Mouse (Mus musculus) heart, adult 8-10 months (tissue): ENCODE measurements at regions not wholly inside any gene's neighbourhood (a gene's known extent, or its start where the extent isn't known, plus 50 kb on each side); places are given as distances from the start of the nearest gene placed in this dataset.
"Not testable (repeated sequence)": the region's sequence is repeated elsewhere in the genome, so short reads cannot be mapped to it uniquely, and the experiment has no call there.

Experiments
- DNase-seq: peaks from one replicate; pipeline ENCODE4 v3.0.0; 2022; ENCODE audit warnings: low spot score

DNA sequence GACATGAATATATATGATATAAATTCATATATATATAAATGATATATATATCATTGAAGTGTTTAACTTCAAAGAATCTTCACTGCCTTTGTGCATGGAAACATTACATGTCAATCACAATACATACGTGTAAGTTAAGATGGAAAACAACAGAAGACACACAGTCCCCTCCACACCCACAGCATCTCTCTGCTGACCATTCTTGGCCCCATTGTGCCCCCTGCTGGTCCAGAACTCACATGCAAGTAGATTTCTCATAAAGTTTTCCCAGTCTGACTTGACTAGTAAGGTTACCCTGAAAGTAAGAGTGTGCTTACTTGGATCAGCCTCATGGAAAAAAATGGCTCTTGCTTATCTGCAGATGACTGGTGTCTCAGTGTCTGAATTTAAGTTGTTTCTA is 926.3 kb upstream of the Zfp386 start:
- DNase-seq, result no peak

DNA sequence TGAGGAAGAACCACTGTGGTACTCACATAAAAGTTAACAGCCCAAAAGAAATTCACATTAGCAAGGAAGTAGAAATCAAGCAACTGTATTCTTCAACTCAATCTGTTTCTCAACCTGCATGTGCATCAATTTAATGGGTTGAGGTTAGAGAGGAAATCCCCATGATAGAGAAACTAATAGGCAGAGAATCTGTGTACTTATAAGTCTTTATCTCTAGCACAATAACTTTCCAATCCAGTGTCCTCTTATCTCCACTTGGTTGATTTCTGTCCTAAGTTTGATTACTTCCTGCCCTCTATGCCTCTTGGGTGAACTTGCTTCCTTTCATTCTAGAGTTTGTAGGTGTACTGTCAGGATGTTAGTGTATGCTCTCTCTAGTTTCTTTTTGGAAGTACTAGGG is 925.6 kb upstream of the Zfp386 start:
- DNase-seq, result no peak

DNA sequence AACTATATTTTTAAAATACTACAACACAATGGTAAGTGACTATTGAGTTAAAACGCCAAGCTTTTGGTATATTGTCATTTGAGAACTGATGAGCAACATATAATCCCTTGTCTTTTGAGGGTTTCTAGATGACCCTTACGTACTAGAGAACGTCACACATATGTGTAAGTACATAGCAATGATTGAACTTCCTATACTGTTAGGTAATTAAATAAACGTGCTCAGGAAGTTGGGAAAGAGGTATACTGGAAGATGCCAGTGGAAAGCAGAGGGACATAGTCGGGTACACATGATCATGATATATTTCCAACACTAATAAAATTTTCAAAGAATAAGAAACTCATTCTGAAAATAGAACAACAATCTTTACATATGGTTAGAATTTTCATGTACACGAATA is 914.6 kb upstream of the Zfp386 start:
- DNase-seq, result not testable (repeated sequence)

DNA sequence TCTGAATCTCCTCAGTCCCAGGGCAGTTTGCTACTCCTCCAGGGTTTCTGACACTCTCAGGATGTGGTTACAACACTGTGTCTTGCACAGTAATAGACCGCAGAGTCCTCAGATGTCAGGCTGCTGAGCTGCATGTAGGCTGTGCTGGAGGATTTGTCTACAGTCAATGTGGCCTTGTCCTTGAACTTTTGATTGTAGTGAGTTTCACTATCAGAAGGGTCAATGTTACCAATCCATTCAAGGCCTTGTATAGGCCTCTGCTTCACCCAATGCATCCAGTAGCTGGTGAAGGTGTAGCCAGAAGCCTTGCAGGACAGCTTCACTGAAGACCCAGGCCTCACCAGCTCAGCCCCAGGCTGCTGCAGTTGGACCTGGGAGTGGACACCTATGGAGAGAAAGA is 902.1 kb upstream of the Zfp386 start:
- DNase-seq, result not testable (repeated sequence)

DNA sequence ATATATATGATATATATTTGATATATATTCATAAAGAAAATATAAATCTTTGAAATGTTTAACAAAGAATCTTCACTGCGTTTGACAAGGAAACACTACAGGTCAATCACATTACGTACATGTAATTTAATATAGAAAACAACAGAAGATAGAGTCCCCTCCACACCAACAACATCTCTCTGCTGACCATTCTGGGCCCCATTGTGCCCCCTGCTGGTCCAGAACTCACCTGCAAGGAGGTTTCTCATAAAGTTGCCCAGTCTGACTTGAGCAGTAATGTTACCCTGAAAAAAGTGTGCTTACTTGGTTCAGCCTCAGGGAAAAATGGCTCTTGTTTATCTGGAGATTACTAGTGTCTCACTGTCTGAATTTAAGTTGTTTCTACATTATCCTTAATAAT is 901.1 kb upstream of the Zfp386 start:
- DNase-seq, result not testable (repeated sequence)

DNA sequence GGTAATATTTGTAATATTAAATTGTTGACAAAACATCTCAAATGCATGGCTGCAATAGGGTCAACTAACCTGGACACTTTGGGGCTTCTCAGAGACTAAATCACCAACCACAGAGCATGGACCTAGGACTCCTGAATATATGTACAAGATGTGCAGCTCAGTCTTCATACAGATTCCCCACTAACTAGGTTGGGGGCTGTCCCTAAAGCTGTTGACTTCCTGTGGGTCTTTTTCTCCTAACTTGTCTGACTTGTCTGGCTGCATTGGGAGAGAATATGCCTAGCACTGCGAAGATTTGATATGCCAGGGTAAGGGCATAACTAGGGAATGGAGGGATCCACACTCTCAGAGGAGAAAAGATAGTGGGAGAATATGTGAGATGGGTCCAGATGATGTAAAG is 895.6 kb upstream of the Zfp386 start:
- not testable (repeated sequence) for DNase-seq

DNA sequence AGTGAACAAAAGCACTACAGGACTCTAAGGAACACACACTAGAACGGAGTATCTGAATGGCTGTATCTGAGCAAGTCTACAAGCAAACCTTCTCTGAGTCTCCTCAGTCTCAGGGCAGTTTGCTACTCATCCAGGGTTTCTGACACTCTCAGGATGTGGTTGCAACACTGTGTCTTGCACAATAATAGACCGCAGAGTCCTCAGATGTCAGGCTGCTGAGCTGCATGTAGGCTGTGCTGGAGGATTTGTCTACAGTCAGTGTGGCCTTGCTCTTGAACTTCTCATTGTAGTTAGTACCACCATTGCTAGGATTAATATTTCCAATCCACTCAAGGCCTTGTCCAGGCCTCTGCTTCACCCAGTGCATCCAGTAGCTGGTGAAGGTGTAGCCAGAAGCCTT is 889.3 kb upstream of the Zfp386 start:
- DNase-seq, result not testable (repeated sequence)

DNA sequence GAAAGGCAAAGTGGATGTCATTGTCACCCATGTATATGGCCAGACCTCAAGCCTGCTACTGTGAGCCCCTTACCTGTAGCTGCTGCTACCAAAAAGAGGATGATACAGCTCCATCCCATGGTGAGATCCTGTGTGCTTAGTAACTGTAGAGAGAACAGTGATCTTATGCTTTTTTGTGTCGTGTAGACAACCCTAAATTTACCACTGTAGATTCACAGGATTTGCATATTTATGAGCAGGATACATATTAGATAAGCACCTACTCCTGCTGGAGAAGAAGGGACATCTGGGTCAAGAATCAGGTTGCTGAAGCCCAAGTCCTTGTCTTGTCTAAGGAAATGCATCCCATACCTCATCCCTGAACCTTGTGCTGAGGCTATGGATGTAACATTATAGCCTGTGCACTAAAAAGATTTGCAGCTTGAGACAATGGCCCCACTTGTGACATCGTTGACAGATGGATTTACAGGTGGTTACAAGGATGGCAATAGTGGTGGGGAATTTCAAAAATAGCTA is 888.7 kb upstream of the Zfp386 start:
- DNase-seq, result not testable (repeated sequence)

DNA sequence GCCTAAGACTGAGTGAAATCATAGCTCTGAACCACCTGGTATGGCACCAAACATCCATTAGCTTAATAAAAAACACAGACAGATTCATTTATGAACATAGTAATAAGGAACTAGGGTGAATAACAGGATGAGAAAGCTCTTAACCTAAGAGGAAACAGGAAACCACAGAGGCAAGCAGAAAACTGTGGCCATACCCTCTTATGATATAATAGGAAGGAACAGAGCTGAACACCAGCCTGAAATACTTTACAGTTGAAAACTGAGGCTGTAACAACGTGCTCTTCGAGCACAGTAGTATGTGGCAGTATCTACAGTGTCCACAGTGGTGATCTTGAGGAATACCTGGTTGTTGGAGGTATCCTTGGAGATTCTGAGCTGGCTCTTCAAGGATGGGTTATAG is 882.0 kb upstream of the Zfp386 start:
- DNase-seq, result not testable (repeated sequence)

DNA sequence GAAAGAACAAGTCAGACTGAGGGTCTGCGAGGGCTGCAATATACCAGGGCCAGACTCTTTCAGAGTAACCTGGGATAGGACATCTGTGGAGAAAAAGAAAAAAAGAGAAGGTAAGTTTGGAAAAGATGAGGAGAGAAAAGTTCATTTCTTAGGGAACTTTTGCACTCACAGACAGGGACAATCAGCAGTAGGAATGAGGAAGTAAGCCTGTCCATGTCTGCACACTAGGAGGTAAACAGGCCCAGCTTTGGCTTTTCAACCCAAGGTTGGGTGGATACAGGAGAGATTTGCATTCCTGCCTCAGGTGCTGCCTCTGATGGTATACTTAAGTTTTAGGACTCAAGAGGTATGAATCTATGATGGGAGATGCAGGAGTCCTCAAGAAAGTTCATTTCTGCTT is 881.5 kb upstream of the Zfp386 start:
- not testable (repeated sequence) for DNase-seq

DNA sequence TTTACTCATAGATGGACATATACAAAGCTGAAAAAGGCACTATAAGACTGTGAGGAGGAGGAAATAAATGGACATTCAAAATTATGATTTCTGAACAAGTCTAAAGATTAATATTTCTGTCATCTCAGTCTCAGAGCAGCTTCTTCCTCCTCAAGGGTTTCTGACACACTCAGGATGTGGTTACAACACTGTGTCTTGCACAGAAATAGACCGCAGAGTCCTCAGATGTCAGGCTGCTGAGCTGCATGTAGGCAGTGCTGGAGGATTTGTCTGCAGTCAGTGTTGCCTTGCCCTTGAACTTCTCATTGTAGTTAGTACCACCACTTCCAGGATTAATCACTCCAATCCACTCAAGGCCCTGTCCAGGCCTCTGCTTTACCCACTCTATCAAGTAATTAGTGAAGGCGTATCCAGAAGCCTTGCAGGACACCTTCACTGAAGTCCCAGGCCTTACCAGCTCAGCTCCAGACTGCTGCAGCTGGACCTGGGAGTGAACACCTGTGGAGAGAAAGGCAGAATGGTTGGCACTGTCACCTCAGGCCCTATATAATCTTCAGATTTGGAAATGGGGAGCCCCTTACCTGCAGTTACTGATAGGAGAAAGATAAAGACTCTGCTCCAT is 853.9 kb upstream of the Zfp386 start:
- DNase-seq, result no peak

DNA sequence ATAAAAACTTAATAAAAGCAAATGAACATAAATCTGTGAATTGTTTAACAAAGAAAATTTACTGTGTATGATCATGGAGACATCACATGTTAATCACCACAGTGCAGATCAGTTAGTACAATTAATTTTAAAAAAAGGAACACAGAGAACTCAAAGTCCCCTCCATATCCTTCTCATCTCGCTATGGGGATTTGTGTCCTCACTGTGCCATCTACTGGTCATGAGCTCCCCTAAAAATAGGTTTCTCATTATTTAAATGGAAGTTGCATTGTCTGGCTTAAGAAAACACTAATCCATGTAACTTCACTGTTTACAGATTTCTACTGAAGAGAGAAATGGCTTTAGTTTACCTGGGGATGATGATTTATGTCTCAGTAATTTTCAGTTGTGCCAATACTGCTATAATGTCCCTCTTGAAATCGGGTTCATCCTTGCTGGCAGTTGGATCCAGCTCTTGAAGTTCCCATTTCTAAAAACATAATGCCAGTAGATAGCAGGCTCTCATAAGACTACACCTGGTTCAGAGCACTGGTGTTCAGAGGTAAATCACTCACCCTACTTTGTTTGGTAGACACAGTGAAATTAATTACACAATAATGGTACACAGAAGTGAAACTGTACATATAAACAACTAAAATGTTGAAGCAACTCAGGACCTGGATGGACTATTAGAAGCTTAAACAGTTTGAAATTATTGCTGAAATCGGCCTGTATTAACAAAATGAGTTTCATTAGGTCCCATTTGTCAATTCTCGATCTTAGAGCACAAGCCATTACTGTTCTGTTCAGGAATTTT is 850.0 kb upstream of the Zfp386 start:
- no peak for DNase-seq

DNA sequence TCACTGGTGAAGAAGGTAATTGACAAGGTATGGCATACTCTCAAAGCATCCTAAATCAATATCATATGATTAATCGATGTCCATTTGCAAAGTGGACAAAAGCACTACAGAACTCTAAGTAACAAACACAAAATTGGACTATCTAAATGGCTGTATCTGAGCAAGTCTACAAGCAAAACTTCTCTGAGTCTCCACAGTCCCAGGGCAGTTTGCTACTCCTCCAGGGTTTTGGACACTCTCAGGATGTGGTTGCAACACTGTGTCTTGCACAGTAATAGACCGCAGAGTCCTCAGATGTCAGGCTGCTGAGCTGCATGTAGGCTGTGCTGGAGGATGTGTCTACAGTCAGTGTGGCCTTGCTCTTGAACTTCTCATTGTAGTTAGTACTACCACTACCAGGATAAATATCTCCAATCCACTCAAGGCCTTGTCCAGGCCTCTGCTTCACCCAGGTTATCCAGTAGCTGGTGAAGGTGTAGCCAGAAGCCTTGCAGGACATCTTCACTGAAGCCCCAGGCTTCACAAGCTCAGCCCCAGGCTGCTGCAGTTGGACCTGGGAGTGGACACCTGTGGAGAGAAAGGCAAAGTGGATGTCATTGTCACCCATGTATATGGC is 839.6 kb upstream of the Zfp386 start:
- DNase-seq, result not testable (repeated sequence)

DNA sequence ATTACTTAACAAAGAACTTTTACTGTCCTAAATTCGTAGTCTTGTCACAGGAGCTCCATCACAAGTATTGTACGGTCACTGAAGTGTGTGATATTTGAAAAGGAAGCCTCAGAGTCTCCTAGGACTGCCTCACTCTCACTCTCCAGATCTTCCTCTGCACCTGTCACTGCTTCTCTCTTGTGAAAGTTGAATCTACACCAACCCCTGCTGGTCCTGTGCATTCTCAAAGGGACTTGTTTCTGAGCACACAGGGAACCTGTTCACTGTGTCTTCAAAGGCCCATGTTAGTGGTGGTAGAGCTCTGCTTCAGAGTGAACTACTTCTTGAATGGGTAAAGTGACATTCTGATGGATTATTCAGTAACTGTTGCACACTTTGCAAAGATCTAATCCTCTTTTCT is 824.9 kb upstream of the Zfp386 start:
- DNase-seq, result no peak

DNA sequence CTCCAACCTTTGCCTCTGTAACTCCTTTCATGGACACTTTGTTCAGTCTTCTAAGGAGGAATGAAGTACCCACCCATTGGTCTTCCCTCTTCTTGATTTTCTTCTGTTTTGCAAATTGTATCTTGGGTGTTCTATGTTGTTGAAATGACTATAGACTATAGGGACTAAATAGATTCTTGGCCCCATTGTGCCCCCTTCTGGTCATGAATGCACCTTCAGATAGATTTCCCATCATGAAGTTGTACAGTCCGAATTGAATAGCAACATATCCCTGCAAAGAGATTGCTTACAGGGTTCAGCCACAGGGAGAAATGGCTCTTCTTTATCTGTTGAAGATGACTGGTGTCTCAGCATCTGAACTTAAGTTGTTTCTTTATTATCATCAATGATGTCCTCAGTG is 817.6 kb upstream of the Zfp386 start:
- no peak for DNase-seq

DNA sequence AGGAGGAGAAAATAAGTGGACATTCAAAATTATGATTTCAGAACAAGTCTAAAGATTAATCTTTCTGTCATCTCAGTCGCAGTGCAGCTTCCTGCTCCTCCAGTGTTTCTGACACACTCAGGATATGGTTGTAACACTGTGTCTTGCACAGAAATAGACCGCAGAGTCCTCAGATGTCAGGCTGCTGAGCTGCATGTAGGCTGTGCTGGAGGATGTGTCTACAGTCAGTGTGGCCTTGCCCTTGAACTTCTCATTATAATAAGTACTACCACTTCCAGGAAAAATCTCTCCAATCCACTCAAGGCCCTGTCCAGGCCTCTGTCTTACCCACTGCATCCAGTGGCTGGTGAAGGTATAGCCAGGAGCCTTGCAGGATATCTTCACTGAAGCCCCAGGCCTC is 804.9 kb upstream of the Zfp386 start:
- DNase-seq, result not testable (repeated sequence)

DNA sequence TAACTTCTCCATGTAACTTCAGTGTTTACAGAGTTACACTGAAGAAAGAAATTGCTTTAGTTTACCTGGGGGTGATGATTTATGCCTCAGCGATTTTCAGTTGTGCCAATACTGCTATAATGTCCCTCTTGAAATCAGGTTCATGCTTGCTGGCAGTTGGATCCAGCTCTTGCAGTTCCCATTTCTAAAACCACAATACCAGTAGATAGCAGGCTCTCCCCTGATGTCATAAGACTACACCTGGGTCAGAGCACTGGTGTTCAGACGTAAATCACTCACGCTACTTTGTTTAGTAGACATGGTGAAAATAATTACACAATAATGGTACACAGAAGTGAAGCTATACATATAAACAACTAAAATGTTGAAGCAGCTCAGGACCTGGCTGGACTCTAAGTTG is 800.2 kb upstream of the Zfp386 start:
- DNase-seq, result not testable (repeated sequence)

DNA sequence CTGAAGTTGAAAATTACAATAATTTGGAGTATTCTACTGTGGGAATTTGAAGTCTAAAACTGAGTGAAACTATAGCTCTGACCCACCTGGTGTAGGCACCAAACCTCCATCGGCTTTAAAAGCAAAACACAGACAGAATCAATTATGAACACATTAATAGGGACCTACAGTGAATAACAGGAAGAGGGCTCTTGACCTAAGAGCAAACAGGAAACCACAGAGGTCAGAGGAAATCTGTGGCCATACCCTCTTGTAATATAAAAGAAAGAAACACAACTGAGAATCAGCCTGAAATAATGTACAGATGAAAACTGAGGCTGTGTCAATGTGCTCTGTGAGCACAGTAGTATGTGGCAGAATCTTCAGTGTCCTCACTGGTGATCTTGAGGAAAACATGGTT is 789.7 kb upstream of the Zfp386 start:
- no peak for DNase-seq

DNA sequence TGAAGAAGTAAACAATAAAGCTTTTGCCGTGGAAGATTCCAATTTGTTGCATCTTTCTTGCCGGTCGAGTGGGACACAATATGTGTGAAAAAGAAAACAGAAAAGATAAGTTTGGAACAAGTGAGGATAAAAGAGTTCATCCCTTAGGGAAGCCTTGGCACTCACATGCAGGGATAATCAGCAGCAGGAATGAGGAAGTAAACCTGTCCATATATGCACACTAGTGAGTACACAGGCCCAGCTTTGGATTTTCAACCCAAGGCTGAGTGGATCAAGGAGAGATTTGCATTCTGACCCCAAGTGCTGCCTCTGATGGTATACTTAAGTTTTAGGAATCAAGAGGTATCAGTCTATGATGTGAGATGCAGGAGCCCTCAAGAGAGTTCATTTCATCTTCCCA is 788.8 kb upstream of the Zfp386 start:
- no peak for DNase-seq

DNA sequence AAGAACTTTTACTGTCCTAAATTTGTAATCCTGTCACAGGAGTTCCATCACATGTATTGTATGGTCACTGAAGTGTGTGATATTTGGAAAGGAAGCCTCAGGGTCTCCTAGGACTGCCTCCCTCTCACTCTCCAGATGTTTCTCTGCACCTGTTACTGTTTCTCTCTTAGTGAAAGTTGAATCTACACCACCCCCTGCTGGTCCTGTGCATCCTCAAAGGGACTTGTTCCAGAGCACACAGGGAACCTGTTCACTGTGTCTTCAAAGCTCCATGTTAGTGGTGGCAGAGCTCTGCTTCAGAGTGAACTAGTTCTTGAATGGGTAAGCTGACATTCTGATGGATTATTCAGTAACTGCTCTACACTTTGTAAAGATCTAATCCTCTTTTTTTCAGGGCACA is 785.1 kb upstream of the Zfp386 start:
- not testable (repeated sequence) for DNase-seq

DNA sequence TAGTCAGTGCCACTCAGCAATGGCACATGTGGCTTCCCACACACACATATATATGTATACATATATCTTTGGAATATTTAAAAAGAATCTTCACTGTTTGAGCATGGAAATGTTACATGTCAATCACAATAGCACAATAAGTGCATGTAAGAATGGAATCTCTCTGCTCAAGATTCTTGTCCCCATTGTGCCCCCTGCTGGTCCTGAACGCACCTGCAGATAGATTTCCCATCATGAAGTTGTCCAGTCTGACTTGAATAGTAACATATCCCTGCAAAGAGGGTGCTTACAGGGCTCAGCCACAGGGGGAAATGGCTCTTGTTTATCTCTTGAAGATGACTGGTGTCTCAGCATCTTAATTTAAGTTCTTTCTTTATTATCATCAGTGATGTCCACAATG is 770.8 kb upstream of the Zfp386 start:
- DNase-seq, result not testable (repeated sequence)

DNA sequence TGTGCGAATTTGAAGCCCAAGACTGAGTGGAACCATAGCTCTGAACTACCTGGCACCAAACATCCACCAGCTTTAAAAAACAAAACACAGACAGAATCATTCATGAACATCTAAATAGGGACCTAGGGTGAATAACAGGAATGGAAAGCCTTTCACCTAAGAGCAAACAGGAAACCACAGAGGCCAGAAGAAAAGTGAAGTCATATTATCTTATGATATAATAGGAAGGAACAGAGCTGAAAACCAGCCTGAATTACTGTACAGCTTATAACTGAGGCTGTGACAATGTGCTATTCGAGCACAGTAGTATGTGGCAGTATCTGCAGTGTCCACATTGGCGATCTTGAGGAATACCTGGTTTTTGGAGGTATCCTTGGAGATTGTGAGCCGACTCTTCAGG is 753.8 kb upstream of the Zfp386 start:
- DNase-seq, result not testable (repeated sequence)

DNA sequence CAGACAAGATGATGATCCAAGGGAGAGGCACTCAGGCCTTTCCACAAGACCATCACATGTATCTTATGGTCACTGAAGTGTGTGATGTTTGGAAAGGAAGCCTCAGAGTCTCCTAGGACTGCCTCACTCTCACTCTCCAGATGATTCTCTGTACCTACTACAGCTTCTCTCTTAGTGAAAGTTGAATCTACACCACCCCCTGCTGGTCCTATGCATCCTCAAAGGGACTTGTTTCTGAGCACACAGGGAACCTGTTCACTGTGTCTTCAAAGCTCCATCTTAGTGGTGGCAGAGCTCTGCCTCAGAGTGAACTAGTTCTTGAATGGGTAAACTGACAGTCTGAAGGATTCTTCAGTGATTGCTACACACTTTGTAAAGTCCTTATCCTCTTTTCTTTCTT is 749.5 kb upstream of the Zfp386 start:
- not testable (repeated sequence) for DNase-seq
